7 mouse cellular contexts compared by ENCODE assay signal in the genomic region with DNA sequence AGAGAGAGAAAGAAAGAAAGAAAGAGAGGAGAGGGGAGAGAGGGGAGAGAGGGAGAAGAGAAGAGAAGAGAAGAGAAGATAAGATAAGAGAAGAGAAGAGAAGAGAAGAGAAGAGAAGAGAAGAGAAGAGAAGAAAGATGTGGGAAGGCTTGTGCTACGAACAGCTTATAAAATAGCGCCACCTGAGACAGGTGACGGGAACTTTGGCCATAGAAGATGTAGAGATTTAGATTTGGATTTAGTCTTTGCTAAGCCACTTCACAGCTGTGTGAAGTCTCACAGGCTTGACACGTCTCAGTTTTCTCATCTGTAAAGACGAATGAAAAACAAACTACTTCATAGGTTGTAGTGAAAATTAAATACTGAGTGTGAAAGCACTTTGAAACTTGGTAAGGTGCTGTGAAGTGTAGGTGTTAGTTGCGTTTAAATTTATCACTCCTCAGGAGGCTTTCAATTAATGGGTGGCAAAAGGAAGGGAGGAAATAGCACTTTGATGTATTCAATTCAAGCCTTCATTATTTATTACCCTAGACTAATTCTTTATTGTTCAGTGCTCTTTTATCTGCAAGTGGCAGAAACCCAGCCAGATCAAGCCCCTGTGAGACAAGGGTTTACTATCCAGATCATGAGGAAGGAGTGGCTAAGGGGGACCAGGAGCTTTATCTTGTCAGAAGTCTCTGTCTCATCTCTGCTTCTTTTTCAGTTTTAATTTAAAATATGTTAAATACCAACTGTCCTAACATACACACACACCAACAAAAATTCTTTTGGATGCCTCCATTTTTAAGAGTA. TPM values are rescaled to one million over a fixed set of nuclear protein-coding genes. Genes with fewer than 3 reads are reported as not detected.
DNase-seq lines count a peak whose midpoint lies in the region; ATAC-seq lines count a peak whose summit lies in the region.

No protein-coding gene starts in this region.

- no peak overlapping the region for H3K9ac ChIP-seq in forebrain, embryonic 15.5 days (replicated peaks)
- H3K9ac ChIP-seq in liver, embryonic 13.5 days, result 0 out of 2 replicates have a peak overlapping the region, but pooled peaks have one; percentile 27

- peak overlapping the region; percentile 55 for H3K4me2 ChIP-seq in forebrain, embryonic 15.5 days (replicated peaks)
- H3K4me2 ChIP-seq in liver, embryonic 13.5 days, result peak overlapping the region; percentile 84

- DNase-seq in liver, embryonic 13.5 days, result no peak
- DNase-seq in thymus, postnatal 14 days, result peak; percentile 55
- no peak for DNase-seq in ovary, postnatal 10 days (ENCODE audit: low spot score)

- WGBS in forebrain, embryonic 15.5 days, result 12% methylated on average over 6 of the region's 6 CpGs
- 11% methylated on average over 6 of the region's 6 CpGs for WGBS in liver, embryonic 13.5 days (ENCODE audit: insufficient replicate concordance)

- peaks cover 38% of the 10 kb centered on the region for H3K4me1 ChIP-seq in megakaryocyte, embryonic 14.5 days
- peaks cover 37% of the 10 kb centered on the region for H3K4me1 ChIP-seq in forebrain, embryonic 15.5 days
- peaks cover 47% of the 10 kb centered on the region for H3K4me1 ChIP-seq in liver, embryonic 13.5 days (replicated peaks)

- no peaks in the 10 kb centered on the region; the same call in 1 of the 2 replicates for H3K9me3 ChIP-seq in megakaryocyte, embryonic 14.5 days
- H3K9me3 ChIP-seq in forebrain, embryonic 15.5 days, result no peaks in the 10 kb centered on the region
- H3K9me3 ChIP-seq in liver, embryonic 13.5 days (replicated peaks), result no peaks in the 10 kb centered on the region

- ATAC-seq in megakaryocyte, adult 5-6 weeks (ENCODE audit: poor library complexity, severe bottlenecking), result no peak
- no peak for ATAC-seq in forebrain, embryonic 15.5 days (replicated peaks)
- ATAC-seq in liver, embryonic 13.5 days (ENCODE audit: low read depth), result no peak
- no peak for ATAC-seq in megakaryocyte-erythroid progenitor cell, adult 5-6 weeks (replicated peaks; ENCODE audit: low FRiP score, low TSS enrichment, poor library complexity, severe bottlenecking)

- no peak overlapping the region for H3K27ac ChIP-seq in forebrain, embryonic 15.5 days (replicated peaks)
- no peak overlapping the region for H3K27ac ChIP-seq in liver, embryonic 13.5 days

- H3K4me3 ChIP-seq in megakaryocyte, embryonic 14.5 days (replicated peaks), result peak overlapping the region; percentile 59
- H3K4me3 ChIP-seq in forebrain, embryonic 15.5 days, result no peak overlapping the region
- H3K4me3 ChIP-seq in liver, embryonic 13.5 days (replicated peaks), result peak overlapping the region; percentile 94

- no peaks in the 10 kb centered on the region for H3K27me3 ChIP-seq in megakaryocyte, embryonic 14.5 days (replicated peaks)
- H3K27me3 ChIP-seq in forebrain, embryonic 15.5 days, result no peaks in the 10 kb centered on the region
- H3K27me3 ChIP-seq in liver, embryonic 13.5 days, result no peaks in the 10 kb centered on the region

- H3K36me3 ChIP-seq in megakaryocyte, embryonic 14.5 days (replicated peaks; ENCODE audit: low read length), result peaks cover 10% of the 10 kb centered on the region
- H3K36me3 ChIP-seq in forebrain, embryonic 15.5 days, result no peaks in the 10 kb centered on the region
- 0 out of 2 replicates have a peak, but pooled peaks cover 7% of the 10 kb centered on the region for H3K36me3 ChIP-seq in liver, embryonic 13.5 days

RNA-seq across cellular contexts. Expression of a gene that starts 1.2 kb away (rescaled TPM):
- polyA plus RNA-seq in megakaryocyte, embryonic 14.5 days (2012; ENCODE audit: insufficient read depth, low replicate concordance), result 3.2 TPM in 1 of 2 replicates, not detected in the other
- total RNA-seq in megakaryocyte, adult 5-6 weeks (2015), result 78.2 and 82.1 TPM in 2 replicates
- 141 and 154 TPM in 2 replicates for total RNA-seq in megakaryocyte, adult 5-6 weeks (2017)
- 39.7 and 40.6 TPM in 2 replicates for polyA plus RNA-seq in forebrain, embryonic 15.5 days (2015; fragmentation: Nextera tagmentation; extraction: Ambion mirVana)
- 30.9 and 38.0 TPM in 2 replicates for polyA plus RNA-seq in liver, embryonic 13.5 days (2015; fragmentation: Nextera tagmentation; extraction: Ambion mirVana)
- 45.9 and 52.1 TPM in 2 replicates for total RNA-seq in megakaryocyte-erythroid progenitor cell, adult 5-6 weeks (2014; fragmentation: Nextera tagmentation)
- total RNA-seq in megakaryocyte-erythroid progenitor cell, adult 5-6 weeks (2017), result 81.6 and 90.4 TPM in 2 replicates

RNA-seq across cellular contexts. Expression of a gene that starts 25.2 kb away (rescaled TPM):
- 23.8 and 219 TPM in 2 replicates for polyA plus RNA-seq in megakaryocyte, embryonic 14.5 days (2012; ENCODE audit: insufficient read depth, low replicate concordance)
- total RNA-seq in megakaryocyte, adult 5-6 weeks (2015), result 368 and 391 TPM in 2 replicates
- total RNA-seq in megakaryocyte, adult 5-6 weeks (2017), result 149 and 154 TPM in 2 replicates
- polyA plus RNA-seq in forebrain, embryonic 15.5 days (2015; fragmentation: Nextera tagmentation; extraction: Ambion mirVana), result 333 and 363 TPM in 2 replicates
- polyA plus RNA-seq in liver, embryonic 13.5 days (2015; fragmentation: Nextera tagmentation; extraction: Ambion mirVana), result 702 and 803 TPM in 2 replicates
- 858 and 1,123 TPM in 2 replicates for total RNA-seq in megakaryocyte-erythroid progenitor cell, adult 5-6 weeks (2014; fragmentation: Nextera tagmentation)
- 286 and 317 TPM in 2 replicates for total RNA-seq in megakaryocyte-erythroid progenitor cell, adult 5-6 weeks (2017)

RNA-seq across cellular contexts. Expression of a gene that starts 54.6 kb away (rescaled TPM):
- polyA plus RNA-seq in megakaryocyte, embryonic 14.5 days (2012; ENCODE audit: insufficient read depth, low replicate concordance), result 8.5 TPM in 2 replicates
- total RNA-seq in megakaryocyte, adult 5-6 weeks (2015), result 52.5 and 58.1 TPM in 2 replicates
- total RNA-seq in megakaryocyte, adult 5-6 weeks (2017), result 40.7 and 44.6 TPM in 2 replicates
- 9.6 and 9.7 TPM in 2 replicates for polyA plus RNA-seq in forebrain, embryonic 15.5 days (2015; fragmentation: Nextera tagmentation; extraction: Ambion mirVana)
- polyA plus RNA-seq in liver, embryonic 13.5 days (2015; fragmentation: Nextera tagmentation; extraction: Ambion mirVana), result 6.4 and 6.7 TPM in 2 replicates
- 12.5 and 13.7 TPM in 2 replicates for total RNA-seq in megakaryocyte-erythroid progenitor cell, adult 5-6 weeks (2014; fragmentation: Nextera tagmentation)
- total RNA-seq in megakaryocyte-erythroid progenitor cell, adult 5-6 weeks (2017), result 20.3 and 24.9 TPM in 2 replicates
